Mouse (Mus musculus) limb, embryonic 12.5 days (tissue): ENCODE results near the gene Pnrc1. TPM values are rescaled to one million over a fixed set of nuclear protein-coding genes. Genes with fewer than 3 reads are reported as not detected.

Experiments used
- ATAC-seq: fragments of 200-750 bp; cut with Nextera tagmentation; 2 replicates; pipeline ENCODE4 v1.8.0; 2017; ENCODE audit warnings: low read depth, moderate TSS enrichment; ENCODE audit not compliant: insufficient number of reproducible peaks, insufficient read depth, low FRiP score, low TSS enrichment
- H3K27ac ChIP-seq: fragments of 300-500 bp; sonication (generic); 2 replicates; pipeline ENCODE4 v1.5.1; 2016; ENCODE audit warnings: mild to moderate bottlenecking, moderate library complexity
- H3K27me3 ChIP-seq: fragments of 300-500 bp; sonication (generic); 2 replicates; pipeline ENCODE4 v1.6.1; 2016; ENCODE audit warnings: mild to moderate bottlenecking, moderate library complexity
- H3K36me3 ChIP-seq: fragments of 300-500 bp; sonication (generic); 2 replicates; pipeline ENCODE4 v1.6.1; 2016; ENCODE audit warnings: mild to moderate bottlenecking, moderate library complexity
- H3K4me1 ChIP-seq: fragments of 300-500 bp; sonication (generic); replicated peaks from 2 replicates; pipeline ENCODE4 v1.6.1; 2016
- H3K4me2 ChIP-seq: fragments of 300-500 bp; sonication (generic); 2 replicates; pipeline ENCODE4 v1.6.1; 2016; ENCODE audit warnings: mild to moderate bottlenecking, moderate library complexity
- H3K4me3 ChIP-seq: fragments of 300-500 bp; sonication (generic); replicated peaks from 2 replicates; pipeline ENCODE4 v1.5.1; 2016; ENCODE audit warnings: mild to moderate bottlenecking
- H3K9ac ChIP-seq: fragments of 300-500 bp; sonication (generic); replicated peaks from 2 replicates; pipeline ENCODE4 v1.6.1; 2016; ENCODE audit warnings: mild to moderate bottlenecking, moderate library complexity
- H3K9me3 ChIP-seq: fragments of 300-500 bp; sonication (generic); 2 replicates; pipeline ENCODE4 v1.6.1; 2016; ENCODE audit warnings: mild to moderate bottlenecking, moderate library complexity
- WGBS: fragments of 180-500 bp; shearing (Covaris S2); methylation state at CpG from one replicate; pipeline ENCODE4 v1.1.7; 2016; 5-methylcytosine and 5-hydroxymethylcytosine counted together
- polyA plus RNA-seq: library from polyadenylated mRNA; unstranded; fragments of >200 nt; fragmentation: Nextera tagmentation; extraction: Ambion mirVana; gene quantifications from 2 replicates; pipeline ENCODE4 v1.2.1, GENCODE M21; 2016

The Pnrc1 gene
- polyA plus RNA-seq, 1 experiment from 2014 or later, result 128 TPM

- Histone ChIP-seq H3K36me3 (peaks cover 38% of the 10 kb centered on the region), H3K4me2 (peak overlapping the region; percentile 72), H3K9ac (peak overlapping the region; percentile 100), H3K27ac (peak overlapping the region; percentile 100), H3K27me3 (no peaks in the 10 kb centered on the region), H3K4me3 (peak overlapping the region; percentile 97), H3K9me3 (no peaks in the 10 kb centered on the region), H3K4me1 (peaks cover 23% of the 10 kb centered on the region)
- under 1% methylated on average over 60 of the region's 60 CpGs for WGBS
- ATAC-seq, result peak; percentile 92
Observed at GRCm38 (mm10) chr4:33247479-33248053, 42.4 kb downstream of the Pnrc1 start.

- ATAC-seq, result no peak
- no peak overlapping the region for H3K9ac ChIP-seq
- peak overlapping the region; percentile 97 for H3K4me3 ChIP-seq
- H3K36me3 ChIP-seq, result peaks cover 44% of the 10 kb centered on the region
- 91% methylated on average over 14 of the region's 14 CpGs for WGBS
- H3K27ac ChIP-seq, result no peak overlapping the region
- peaks cover 23% of the 10 kb centered on the region for H3K4me1 ChIP-seq
- peak overlapping the region; percentile 72 for H3K4me2 ChIP-seq
- H3K27me3 ChIP-seq, result no peaks in the 10 kb centered on the region
- no peaks in the 10 kb centered on the region for H3K9me3 ChIP-seq
Observed at GRCm38 (mm10) chr4:33245853-33246395, 44.0 kb downstream of the Pnrc1 start.

GRCm38 (mm10) chr4:33243921-33244320 is 46.0 kb downstream of the Pnrc1 start:
- Histone ChIP-seq H3K4me1 (peaks cover 16% of the 10 kb centered on the region), H3K36me3 (peaks cover 44% of the 10 kb centered on the region), H3K27ac (no peak overlapping the region), H3K27me3 (no peaks in the 10 kb centered on the region), H3K9me3 (no peaks in the 10 kb centered on the region), H3K4me2 (no peak overlapping the region), H3K4me3 (no peak overlapping the region), H3K9ac (no peak overlapping the region)
- ATAC-seq, result no peak
- WGBS, result 89% methylated on average over 4 of the region's 4 CpGs

DNA sequence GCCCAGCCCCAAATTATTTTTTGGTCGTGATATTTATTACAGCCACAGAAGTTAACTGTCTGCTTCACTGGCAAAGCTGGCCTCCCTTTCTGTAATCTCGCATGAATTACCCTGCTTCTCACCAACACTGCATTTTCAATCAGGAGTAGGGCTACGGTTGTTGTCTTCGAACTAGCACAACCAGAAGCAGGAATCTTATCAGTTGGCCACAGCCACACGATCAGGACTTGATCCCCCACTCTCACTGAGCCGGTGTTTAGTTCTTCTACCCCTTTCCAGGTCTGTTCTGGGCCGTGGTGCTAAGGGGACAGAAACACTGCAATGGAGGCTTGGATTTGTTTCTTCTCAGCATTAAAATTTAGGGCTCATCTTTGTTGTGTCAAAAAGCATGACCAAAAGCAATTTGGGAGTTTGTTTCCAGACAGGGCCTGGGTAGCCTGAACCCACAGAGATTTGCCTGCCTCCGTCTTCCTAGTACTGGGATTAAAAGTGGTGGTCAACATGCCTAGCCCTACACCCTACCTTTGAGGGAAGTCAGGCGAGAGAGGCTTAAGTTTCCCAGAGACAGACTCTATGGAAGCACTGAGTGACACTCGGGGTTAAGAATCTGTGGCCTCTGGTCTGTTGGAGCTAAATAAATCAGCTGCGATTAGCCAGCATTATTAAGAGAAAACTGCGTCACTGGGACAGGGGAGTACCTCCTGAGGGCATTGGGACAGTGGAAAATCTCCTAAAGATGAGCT is 46.8 kb downstream of the Pnrc1 start:
- Histone ChIP-seq H3K4me1 (peaks cover 16% of the 10 kb centered on the region), H3K27ac (no peak overlapping the region), H3K4me3 (no peak overlapping the region), H3K27me3 (no peaks in the 10 kb centered on the region), H3K9ac (no peak overlapping the region), H3K36me3 (peaks cover 44% of the 10 kb centered on the region), H3K4me2 (no peak overlapping the region), H3K9me3 (no peaks in the 10 kb centered on the region)
- 84% methylated on average over 12 of the region's 12 CpGs for WGBS
- no peak for ATAC-seq

GRCm38 (mm10) chr4:33242536-33242935 is 47.4 kb downstream of the Pnrc1 start:
- Histone ChIP-seq H3K4me2 (no peak overlapping the region), H3K9ac (no peak overlapping the region), H3K27ac (no peak overlapping the region; the same call in 1 of the 2 replicates), H3K9me3 (no peaks in the 10 kb centered on the region), H3K36me3 (peaks cover 44% of the 10 kb centered on the region), H3K27me3 (no peaks in the 10 kb centered on the region), H3K4me1 (peaks cover 16% of the 10 kb centered on the region), H3K4me3 (no peak overlapping the region)
- WGBS, result 81% methylated on average over 5 of the region's 5 CpGs
- no peak for ATAC-seq

DNA sequence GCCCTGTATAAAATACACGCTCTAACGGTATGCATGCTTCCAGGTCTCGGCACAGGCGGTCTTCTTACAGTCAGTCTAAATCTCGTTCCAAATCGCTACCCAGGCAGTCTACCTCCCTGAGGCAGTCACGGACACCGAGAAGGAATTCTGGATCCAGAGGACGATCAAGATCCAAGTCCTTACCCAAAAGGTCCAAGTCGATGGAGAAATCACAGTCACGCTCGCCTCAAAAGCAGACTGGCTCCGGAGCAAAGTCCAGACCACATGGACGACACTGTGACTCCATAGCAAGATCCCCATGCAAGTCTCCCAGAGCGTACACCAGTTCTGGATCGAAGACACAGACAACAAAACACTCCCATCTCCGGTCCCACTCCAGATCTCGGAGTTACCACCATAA is 59.1 kb downstream of the Pnrc1 start:
- Histone ChIP-seq H3K36me3 (peaks cover 11% of the 10 kb centered on the region; the same call in 1 of the 2 replicates), H3K4me1 (no peaks in the 10 kb centered on the region), H3K9ac (no peak overlapping the region), H3K27ac (no peak overlapping the region), H3K9me3 (no peaks in the 10 kb centered on the region), H3K4me2 (no peak overlapping the region), H3K4me3 (no peak overlapping the region), H3K27me3 (no peaks in the 10 kb centered on the region)
- ATAC-seq, result no peak
- WGBS, result 85% methylated on average over 18 of the region's 18 CpGs

- H3K36me3 ChIP-seq, result peaks cover 11% of the 10 kb centered on the region; the same call in 1 of the 2 replicates
- H3K4me2 ChIP-seq, result no peak overlapping the region
- no peak overlapping the region for H3K27ac ChIP-seq
- 64% methylated on average over 4 of the region's 4 CpGs for WGBS
- H3K27me3 ChIP-seq, result no peaks in the 10 kb centered on the region
- H3K4me3 ChIP-seq, result no peak overlapping the region
- peaks cover 1% of the 10 kb centered on the region for H3K4me1 ChIP-seq
- no peaks in the 10 kb centered on the region for H3K9me3 ChIP-seq
- ATAC-seq, result no peak
- no peak overlapping the region for H3K9ac ChIP-seq
Observed at GRCm38 (mm10) chr4:33229639-33230038, 60.3 kb downstream of the Pnrc1 start.

- H3K27ac ChIP-seq, result no peak overlapping the region
- no peak for ATAC-seq
- WGBS, result 84% methylated on average over 7 of the region's 7 CpGs
Observed at GRCm38 (mm10) chr4:33227164-33227563, 62.8 kb downstream of the Pnrc1 start.

DNA sequence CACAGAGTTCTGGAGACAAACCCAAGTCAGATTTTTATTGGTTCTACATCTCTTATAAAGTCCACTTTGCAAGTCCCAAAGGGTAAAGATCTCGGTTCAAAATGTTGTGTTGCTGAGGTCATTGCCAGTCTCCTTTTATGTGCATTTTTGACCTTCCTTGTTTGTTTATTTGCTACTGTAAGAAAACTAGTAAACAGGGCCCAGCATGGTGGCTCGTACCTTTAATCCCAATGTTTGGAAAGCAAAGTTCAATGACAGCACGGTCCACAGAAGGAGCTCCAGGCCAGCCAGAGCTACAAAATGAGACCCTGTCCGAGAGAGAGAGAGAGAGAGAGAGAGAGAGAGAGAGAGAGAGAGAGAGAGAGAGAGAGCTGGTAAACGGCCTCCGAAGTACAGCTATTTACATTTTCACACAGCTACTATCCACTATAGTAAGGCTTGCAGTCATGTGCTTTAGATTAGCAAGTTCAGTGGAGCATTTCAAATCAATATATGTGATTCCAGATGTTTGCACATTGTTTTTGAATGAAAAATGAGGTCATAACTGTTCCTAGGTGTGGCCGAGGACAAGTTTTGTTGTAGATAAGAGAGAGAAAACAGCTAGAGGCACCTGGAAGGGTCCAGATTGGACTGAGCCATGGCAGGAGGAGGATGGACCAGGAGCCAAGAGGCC is 65.8 kb downstream of the Pnrc1 start:
- WGBS, result 48% methylated on average over 7 of the region's 7 CpGs
- peaks cover 11% of the 10 kb centered on the region for H3K4me1 ChIP-seq
- peak overlapping the region; percentile 66 for H3K27ac ChIP-seq
- no peak overlapping the region for H3K9ac ChIP-seq
- H3K4me3 ChIP-seq, result no peak overlapping the region
- no peak overlapping the region for H3K4me2 ChIP-seq
- H3K36me3 ChIP-seq, result peaks cover 5% of the 10 kb centered on the region; the same call in 1 of the 2 replicates
- H3K9me3 ChIP-seq, result no peaks in the 10 kb centered on the region
- no peaks in the 10 kb centered on the region for H3K27me3 ChIP-seq
- no peak; the same call in 1 of the 2 replicates for ATAC-seq

More at GRCm38 (mm10) chr4:33227164-33227563, 62.8 kb downstream of the Pnrc1 start:
- H3K4me2 ChIP-seq, result no peak overlapping the region
- H3K36me3 ChIP-seq, result peaks cover 11% of the 10 kb centered on the region; the same call in 1 of the 2 replicates
- no peak overlapping the region for H3K9ac ChIP-seq
- peaks cover 11% of the 10 kb centered on the region for H3K4me1 ChIP-seq
- no peaks in the 10 kb centered on the region for H3K27me3 ChIP-seq
- no peak overlapping the region for H3K4me3 ChIP-seq
- H3K9me3 ChIP-seq, result no peaks in the 10 kb centered on the region

GRCm38 (mm10) chr4:33221847-33222246 is 68.1 kb downstream of the Pnrc1 start:
- ATAC-seq, result no peak
- Histone ChIP-seq H3K9ac (no peak overlapping the region), H3K36me3 (peaks cover 5% of the 10 kb centered on the region; the same call in 1 of the 2 replicates), H3K9me3 (no peaks in the 10 kb centered on the region), H3K27me3 (no peaks in the 10 kb centered on the region), H3K4me1 (peaks cover 11% of the 10 kb centered on the region), H3K27ac (no peak overlapping the region), H3K4me3 (no peak overlapping the region), H3K4me2 (no peak overlapping the region)
- 26% methylated on average over 1 of the region's 1 CpGs for WGBS
